Mouse (Mus musculus) kidney, adult 2 months (tissue): ENCODE results near the gene Kcna1.

ENCODE experiments used
- CTCF ChIP-seq: fragments of 200-500 bp; conservative IDR thresholded peaks from 2 replicates; pipeline ENCODE4 v1.5.1; 2011; ENCODE audit warnings: low read depth, mild to moderate bottlenecking, control low read depth, low read length, moderate library complexity, mixed read lengths; ENCODE audit not compliant: insufficient read depth, insufficient read length
- POLR2A ChIP-seq: fragments of 200-500 bp; IDR thresholded peaks from one replicate; pipeline ENCODE4 v1.6.1; 2011; ENCODE audit warnings: low read depth, low read length, control low read depth

DNA sequence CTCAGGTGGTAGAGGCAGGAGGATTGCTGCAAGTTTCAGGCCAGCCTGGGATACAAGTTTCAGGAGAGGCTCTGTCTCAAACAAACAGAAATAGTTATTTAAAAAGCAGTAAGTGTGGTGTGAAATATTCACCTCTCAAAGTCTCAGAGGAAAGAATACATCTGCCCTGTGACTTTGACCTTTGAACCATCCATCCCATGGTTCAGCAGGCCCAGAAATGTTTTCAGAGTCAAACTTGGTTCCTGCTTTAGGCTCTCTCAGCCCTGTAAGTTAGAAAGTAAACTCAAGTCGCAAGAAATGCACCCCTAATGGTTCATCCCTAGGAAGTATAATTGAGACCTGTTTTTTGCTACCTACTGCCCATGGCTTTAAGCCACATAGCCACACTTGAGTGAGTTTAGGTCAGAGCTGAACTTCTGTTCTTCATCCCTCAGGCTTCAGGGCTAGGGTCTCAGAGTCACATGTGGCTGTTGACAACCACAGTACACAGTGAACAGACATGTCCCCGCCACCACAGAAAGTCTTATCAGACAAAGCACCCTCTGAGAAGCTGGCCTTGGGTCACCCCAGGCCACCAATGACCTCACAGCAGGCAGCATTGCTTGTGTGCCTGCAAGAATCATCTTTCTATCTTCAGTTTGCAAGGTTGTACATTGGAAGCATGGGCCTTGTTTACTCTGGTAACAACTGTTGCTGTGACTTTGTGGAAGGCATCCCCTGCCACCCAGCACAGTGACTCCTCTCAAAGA, 11.6 kb upstream of the Kcna1 start:
- TF ChIP-seq CTCF = no peak
- no peak for TF ChIP-seq POLR2A
